Mouse (Mus musculus): Measurements from ENCODE around the gene Adgrg1. TPM values are rescaled to one million over a fixed set of nuclear protein-coding genes. Genes with fewer than 3 reads are reported as not detected.

The Adgrg1 gene
- 9.0 and 16.6 TPM in 2 replicates for polyA plus RNA-seq (2016; fragmentation: Nextera tagmentation; extraction: Ambion mirVana)

DNA sequence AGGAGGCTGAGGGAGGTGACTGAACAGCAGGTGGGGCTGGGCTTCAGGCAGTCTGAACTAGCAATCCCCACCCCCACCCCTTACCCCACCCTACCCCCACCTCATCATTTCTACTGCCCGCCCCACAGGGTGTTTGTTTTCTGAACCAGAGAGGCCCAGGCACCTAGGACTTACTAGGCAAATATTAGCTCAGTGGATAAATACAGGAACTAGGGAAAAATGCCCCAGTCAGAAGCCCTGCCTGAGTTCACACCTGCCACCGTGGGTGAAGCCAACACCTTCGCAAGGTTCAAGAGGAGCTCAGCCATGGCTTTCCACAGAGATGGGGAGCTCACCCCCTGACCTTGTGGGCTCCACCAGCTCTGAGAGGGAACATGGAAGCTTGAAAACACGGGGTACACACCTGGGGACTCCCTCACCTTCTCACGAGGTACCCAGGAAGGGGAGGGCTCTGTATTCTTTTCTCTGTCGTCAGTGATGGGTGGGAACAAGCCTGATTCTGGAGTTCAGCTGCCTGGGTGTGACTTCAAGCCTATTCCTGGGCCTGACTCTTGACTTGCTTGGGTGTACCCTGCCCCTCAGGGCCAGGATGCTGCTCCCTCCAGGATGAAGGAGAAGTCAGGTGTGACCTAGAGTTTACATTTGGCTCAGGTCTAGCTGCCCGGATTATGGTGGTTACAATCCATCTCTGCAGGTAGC is at the start of gene Adgrg1:
Adgrg1 (plus strand) TSS at position 285 of the 699 bp plus-strand sequence.
- DNase-seq (ENCODE audit: low spot score): no peak
- H3K4me3 ChIP-seq: no peak within 1 kb of the TSS
- no peaks in the 10 kb centered on the region for H3K9me3 ChIP-seq
- H3K36me3 ChIP-seq: no peaks in the 10 kb centered on the region
- 46% methylated on average over 7 of the region's 7 CpGs for WGBS
- peaks cover 59% of the 10 kb centered on the region for H3K27me3 ChIP-seq (ENCODE audit: insufficient read depth, poor library complexity, severe bottlenecking)
- H3K27ac ChIP-seq: no peak within 1 kb of the TSS
- H3K4me1 ChIP-seq: peaks cover 32% of the 10 kb centered on the region

DNA sequence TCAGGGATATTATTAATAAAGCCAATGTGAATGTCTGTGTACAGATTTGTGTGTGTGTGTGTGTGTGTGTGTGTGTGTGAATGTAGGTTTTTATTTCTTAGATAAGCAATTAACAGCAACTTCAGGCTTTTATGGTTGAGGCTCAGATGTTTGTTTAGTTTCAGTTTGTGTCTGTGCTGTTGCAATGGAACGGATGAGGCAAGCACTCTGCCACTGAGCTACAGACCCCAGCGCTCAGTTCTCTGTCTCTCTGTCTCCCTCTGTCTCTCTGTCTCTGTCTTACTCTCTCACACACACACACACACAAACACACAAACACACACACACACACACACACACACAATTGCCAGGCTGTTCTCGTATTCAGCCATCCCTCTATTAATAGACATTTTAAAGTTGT is 46.3 kb upstream of the Adgrg1 start:
- H3K4me1 ChIP-seq: no peaks in the 10 kb centered on the region; the same call in 1 of the 2 replicates
- 79% methylated on average over 3 of the region's 3 CpGs for WGBS
- no peak for DNase-seq (ENCODE audit: low spot score)
- no peak overlapping the region for H3K27ac ChIP-seq
- peaks cover 4% of the 10 kb centered on the region; the same call in 1 of the 2 replicates for H3K27me3 ChIP-seq (ENCODE audit: insufficient read depth, poor library complexity, severe bottlenecking)
- H3K4me3 ChIP-seq: no peak overlapping the region
- no peaks in the 10 kb centered on the region for H3K36me3 ChIP-seq
- no peaks in the 10 kb centered on the region for H3K9me3 ChIP-seq

DNA sequence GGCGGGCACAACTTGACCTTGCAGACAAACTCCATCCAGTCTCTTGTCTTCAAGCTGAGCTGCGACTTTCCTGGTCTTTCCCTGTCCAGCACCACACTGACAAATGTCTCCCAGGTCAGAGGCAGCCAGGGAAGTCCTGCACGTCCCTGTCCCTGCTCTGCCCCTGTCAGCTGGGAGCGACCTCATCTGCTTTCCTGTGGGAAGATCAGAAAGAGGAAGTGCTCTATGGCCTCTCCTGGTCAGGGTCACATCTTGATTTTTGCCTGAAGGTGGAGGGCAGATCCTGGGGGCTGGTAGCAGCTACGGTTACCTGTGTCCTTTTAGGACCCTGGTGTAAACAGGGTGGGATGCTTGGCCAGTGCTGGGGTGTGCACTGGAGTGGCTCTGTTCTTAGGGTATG is 40.6 kb upstream of the Adgrg1 start:
- Histone ChIP-seq H3K27me3 (ENCODE audit: insufficient read depth, poor library complexity, severe bottlenecking) (peaks cover 33% of the 10 kb centered on the region), H3K4me3 (no peak overlapping the region), H3K4me1 (0 out of 2 replicates have a peak, but pooled peaks cover 3% of the 10 kb centered on the region), H3K9me3 (no peaks in the 10 kb centered on the region), H3K27ac (no peak overlapping the region), H3K36me3 (no peaks in the 10 kb centered on the region)
- DNase-seq (ENCODE audit: low spot score): no peak
- WGBS: 47% methylated on average over 5 of the region's 5 CpGs

DNA sequence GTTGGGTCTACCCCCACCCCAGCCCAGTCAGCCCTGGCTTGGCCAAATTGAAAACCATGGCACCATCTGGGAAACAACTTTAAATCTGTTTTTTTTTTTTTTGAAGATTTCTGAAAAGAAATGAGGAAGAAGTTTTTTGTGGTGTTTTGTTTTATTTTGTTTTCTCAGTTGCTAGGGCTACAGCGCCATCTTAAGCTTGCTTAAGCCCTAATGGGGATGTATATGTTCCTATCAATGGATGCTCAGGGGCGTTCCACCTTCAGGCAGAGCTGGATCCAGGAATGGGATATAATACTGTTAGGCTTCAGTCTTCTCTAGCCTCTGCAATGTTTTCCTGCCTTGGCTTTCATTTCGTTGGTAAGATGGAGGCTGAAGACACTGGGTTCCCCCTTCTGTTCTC is 39.4 kb upstream of the Adgrg1 start:
- Histone ChIP-seq H3K4me3 (no peak overlapping the region), H3K27ac (no peak overlapping the region), H3K9me3 (no peaks in the 10 kb centered on the region), H3K27me3 (ENCODE audit: insufficient read depth, poor library complexity, severe bottlenecking) (peaks cover 33% of the 10 kb centered on the region), H3K4me1 (0 out of 2 replicates have a peak, but pooled peaks cover 3% of the 10 kb centered on the region), H3K36me3 (no peaks in the 10 kb centered on the region)
- 78% methylated on average over 3 of the region's 3 CpGs for WGBS
- DNase-seq (ENCODE audit: low spot score): no peak

DNA sequence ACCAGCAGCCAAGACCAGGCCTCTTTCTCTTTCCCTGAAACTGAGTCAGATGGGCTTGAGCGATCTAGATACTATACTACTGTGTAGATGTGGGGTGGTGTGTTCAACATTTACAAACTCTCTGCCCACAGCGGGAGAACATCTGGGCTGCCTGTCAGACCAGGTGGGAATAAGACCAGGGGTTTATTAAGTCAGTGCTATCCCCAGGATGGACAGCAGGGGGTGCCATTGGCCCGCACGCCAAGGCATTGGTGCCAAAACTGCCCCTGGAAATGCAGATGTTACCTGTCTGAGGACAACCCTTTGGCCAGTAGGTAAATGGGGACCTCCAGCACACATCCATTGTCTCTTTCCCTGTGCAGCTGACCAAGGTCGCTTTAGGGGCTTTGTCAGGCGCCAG is 32.0 kb upstream of the Adgrg1 start:
- Histone ChIP-seq H3K4me3 (no peak overlapping the region), H3K9me3 (no peaks in the 10 kb centered on the region), H3K4me1 (no peaks in the 10 kb centered on the region), H3K27ac (no peak overlapping the region), H3K27me3 (ENCODE audit: insufficient read depth, poor library complexity, severe bottlenecking) (peaks cover 37% of the 10 kb centered on the region), H3K36me3 (no peaks in the 10 kb centered on the region)
- DNase-seq (ENCODE audit: low spot score): no peak
- WGBS: 13% methylated on average over 6 of the region's 6 CpGs

DNA sequence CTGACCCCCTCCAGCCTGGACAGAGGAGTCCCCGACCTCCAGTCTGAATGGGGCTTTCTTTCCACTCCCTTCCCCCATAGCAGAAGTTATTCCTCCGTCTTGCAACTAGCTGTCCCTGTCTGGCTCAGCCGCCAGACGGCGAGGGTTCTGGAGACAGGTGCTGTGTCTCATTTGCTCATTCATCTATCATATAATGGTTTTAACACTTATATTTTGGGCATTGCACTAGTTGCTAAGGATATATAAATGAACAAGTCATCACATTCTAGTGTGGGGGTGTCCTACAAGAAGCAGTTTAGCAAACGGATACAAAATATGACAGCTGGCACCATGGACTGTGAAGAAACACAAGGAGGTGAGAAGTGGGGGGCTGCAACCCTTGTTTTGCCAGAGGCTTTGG is 29.4 kb upstream of the Adgrg1 start:
- DNase-seq (ENCODE audit: low spot score): no peak
- H3K9me3 ChIP-seq: no peaks in the 10 kb centered on the region
- no peaks in the 10 kb centered on the region for H3K36me3 ChIP-seq
- peaks cover 33% of the 10 kb centered on the region for H3K27me3 ChIP-seq (ENCODE audit: insufficient read depth, poor library complexity, severe bottlenecking)
- H3K4me1 ChIP-seq: 0 out of 2 replicates have a peak, but pooled peaks cover 3% of the 10 kb centered on the region
- H3K27ac ChIP-seq: no peak overlapping the region
- 57% methylated on average over 6 of the region's 6 CpGs for WGBS
- no peak overlapping the region for H3K4me3 ChIP-seq

DNA sequence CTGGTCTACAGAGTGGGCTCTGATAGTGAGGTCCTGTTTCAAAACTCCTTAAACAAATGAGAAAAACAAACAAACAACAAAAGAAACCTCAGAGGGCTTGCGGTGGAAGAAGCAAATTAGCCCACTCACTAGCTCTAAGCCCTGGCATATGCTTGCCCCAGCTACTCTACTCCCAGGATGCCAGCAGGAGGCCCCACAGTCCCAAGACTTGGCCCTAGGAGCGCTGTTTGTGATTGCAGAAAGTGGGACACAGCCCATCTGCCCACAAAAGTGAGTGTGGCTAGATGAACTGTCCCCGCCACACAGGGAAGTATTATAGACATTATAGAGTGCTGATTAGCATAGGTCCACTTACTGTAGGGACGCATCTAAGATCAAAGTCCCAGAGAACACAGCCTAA is 26.1 kb upstream of the Adgrg1 start:
- WGBS: 76% methylated on average over 4 of the region's 4 CpGs
- no peak for DNase-seq (ENCODE audit: low spot score)
- H3K4me3 ChIP-seq: no peak overlapping the region
- H3K27me3 ChIP-seq (ENCODE audit: insufficient read depth, poor library complexity, severe bottlenecking): peaks cover 20% of the 10 kb centered on the region; the same call in 1 of the 2 replicates
- H3K4me1 ChIP-seq: 0 out of 2 replicates have a peak, but pooled peaks cover 6% of the 10 kb centered on the region
- no peaks in the 10 kb centered on the region for H3K9me3 ChIP-seq
- no peak overlapping the region for H3K27ac ChIP-seq
- no peaks in the 10 kb centered on the region for H3K36me3 ChIP-seq

DNA sequence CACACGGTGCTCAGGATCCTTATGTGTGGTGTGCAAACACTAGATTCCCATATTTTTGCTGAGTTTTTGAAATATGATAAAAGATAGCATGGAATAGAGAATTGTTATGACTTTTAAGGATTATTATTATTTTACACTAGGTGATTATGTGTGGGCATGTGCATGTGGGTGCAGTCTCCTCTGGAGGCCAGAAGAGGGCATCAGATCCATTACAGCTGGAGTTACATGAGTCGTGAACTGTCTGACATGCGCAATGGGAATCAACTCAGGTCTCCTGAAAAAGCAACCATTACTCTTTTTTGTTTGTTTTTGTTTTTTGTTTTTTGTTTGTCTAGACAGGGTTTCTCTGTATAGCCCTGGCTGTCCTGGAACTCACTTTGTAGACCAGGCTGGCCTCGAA is 25.5 kb upstream of the Adgrg1 start:
- H3K4me3 ChIP-seq: no peak overlapping the region
- peaks cover 11% of the 10 kb centered on the region for H3K4me1 ChIP-seq
- no peaks in the 10 kb centered on the region for H3K36me3 ChIP-seq
- 86% methylated on average over 4 of the region's 4 CpGs for WGBS
- peaks cover 20% of the 10 kb centered on the region; the same call in 1 of the 2 replicates for H3K27me3 ChIP-seq (ENCODE audit: insufficient read depth, poor library complexity, severe bottlenecking)
- no peaks in the 10 kb centered on the region for H3K9me3 ChIP-seq
- H3K27ac ChIP-seq: no peak overlapping the region
- no peak for DNase-seq (ENCODE audit: low spot score)

DNA sequence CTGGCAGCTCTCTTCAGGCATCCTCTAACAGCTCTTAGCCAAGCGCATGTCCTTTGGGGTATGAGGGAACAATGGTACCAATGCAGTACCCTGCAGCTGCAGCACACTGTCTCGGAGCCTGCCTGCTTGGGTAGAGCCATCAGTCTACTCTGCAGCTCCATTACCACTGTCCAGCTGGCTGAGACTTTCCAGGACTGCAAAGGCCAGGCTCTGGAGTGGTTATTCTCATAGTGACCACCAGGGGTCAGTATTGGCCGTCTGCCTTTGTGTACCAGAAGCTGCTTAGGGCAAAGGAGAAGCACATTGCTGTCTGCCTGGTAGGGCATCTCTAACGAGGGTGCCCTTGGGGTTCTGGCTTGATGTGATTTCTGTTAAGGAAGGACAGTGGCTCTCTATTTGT is 24.5 kb upstream of the Adgrg1 start:
- Histone ChIP-seq H3K9me3 (no peaks in the 10 kb centered on the region), H3K4me3 (no peak overlapping the region), H3K36me3 (no peaks in the 10 kb centered on the region), H3K4me1 (peaks cover 22% of the 10 kb centered on the region), H3K27me3 (ENCODE audit: insufficient read depth, poor library complexity, severe bottlenecking) (peaks cover 20% of the 10 kb centered on the region; the same call in 1 of the 2 replicates), H3K27ac (no peak overlapping the region)
- WGBS: 19% methylated on average over 4 of the region's 4 CpGs
- peak; percentile 91 for DNase-seq (ENCODE audit: low spot score)

DNA sequence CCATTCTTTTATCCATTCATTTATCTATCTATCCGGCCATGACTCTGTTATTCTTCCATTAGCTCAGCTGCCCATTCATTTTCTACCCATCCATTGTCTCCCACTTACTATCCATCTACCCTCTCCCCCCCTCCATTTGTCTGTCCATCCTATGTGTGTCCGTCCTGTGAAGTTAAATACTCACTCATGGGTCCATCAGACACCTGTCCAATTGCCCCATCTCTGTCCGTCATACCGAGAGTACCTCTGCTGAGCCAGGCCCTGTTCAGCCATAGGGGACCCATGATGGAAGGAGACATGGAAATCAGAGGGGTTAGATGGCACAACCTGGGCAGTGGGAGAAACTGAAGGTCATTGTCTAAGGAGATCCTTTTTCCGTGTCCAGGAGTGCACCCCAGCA is 24.1 kb upstream of the Adgrg1 start:
- peaks cover 26% of the 10 kb centered on the region for H3K4me1 ChIP-seq
- no peaks in the 10 kb centered on the region for H3K9me3 ChIP-seq
- 77% methylated on average over 5 of the region's 5 CpGs for WGBS
- no peak for DNase-seq (ENCODE audit: low spot score)
- H3K36me3 ChIP-seq: no peaks in the 10 kb centered on the region
- peaks cover 16% of the 10 kb centered on the region; the same call in 1 of the 2 replicates for H3K27me3 ChIP-seq (ENCODE audit: insufficient read depth, poor library complexity, severe bottlenecking)
- H3K27ac ChIP-seq: no peak overlapping the region
- no peak overlapping the region for H3K4me3 ChIP-seq

DNA sequence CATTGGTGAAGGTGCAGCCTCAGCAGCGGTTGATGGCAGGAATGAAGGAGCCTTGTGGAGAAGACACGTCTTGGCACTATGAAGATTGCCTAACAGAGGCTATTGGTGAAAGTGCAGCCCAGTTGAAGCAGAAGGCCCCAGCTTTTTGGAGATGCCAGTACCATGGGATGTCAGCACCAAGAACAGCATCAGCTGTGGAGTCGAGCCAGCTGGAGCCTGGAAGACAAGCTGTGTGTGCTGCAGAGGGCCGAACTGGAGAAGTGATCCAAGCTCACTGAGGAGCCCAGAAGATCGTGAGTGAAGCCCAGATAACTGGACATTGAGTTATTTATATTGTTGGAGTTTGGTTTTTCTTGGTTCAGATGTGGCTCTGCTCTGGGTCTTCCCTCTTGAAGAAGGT is 22.5 kb upstream of the Adgrg1 start:
- 62% methylated on average over 5 of the region's 5 CpGs for WGBS
- no peak for DNase-seq (ENCODE audit: low spot score)
- Histone ChIP-seq H3K27me3 (ENCODE audit: insufficient read depth, poor library complexity, severe bottlenecking) (no peaks in the 10 kb centered on the region), H3K9me3 (no peaks in the 10 kb centered on the region), H3K27ac (no peak overlapping the region), H3K36me3 (no peaks in the 10 kb centered on the region), H3K4me3 (no peak overlapping the region), H3K4me1 (peaks cover 27% of the 10 kb centered on the region)

DNA sequence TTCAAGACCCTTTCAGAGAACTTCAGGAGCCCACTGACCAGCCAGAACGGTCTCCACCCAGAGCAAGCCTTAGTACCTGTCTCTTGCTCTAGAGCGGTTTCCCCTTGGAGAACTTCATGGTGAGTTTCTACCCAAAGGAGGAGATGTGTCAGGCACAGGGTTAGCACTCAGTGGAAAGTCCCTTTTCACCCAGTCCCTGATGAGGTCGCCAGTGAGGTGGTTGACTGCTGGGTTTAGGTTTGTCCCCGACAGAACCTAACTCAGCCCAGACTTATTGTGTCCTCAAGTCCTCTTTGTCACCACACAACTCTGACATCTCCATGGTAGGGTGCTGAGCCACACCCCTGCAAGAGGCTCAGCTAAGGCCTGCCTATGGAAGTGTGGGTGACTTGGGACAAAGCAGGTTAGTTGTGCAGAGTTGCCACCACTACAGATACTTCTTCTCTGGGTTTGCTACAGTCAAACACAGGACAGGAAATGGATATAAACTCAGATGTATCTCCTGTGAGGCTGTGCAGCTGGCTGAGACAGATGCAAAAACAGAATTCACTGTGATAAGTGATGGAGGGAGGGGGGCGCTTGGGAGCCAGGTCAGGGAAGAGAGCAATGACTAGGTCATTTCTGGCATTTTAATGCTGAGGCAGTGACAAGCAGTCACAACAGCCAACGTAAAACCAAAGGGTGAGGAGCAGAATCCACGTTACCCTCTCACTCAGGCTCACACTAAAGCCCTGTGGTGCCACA is 20.8 kb upstream of the Adgrg1 start:
- Histone ChIP-seq H3K27me3 (ENCODE audit: insufficient read depth, poor library complexity, severe bottlenecking) (no peaks in the 10 kb centered on the region), H3K9me3 (no peaks in the 10 kb centered on the region), H3K27ac (no peak overlapping the region), H3K4me1 (peaks cover 27% of the 10 kb centered on the region), H3K4me3 (no peak overlapping the region), H3K36me3 (no peaks in the 10 kb centered on the region)
- WGBS: 68% methylated on average over 7 of the region's 7 CpGs
- no peak for DNase-seq (ENCODE audit: low spot score)

DNA sequence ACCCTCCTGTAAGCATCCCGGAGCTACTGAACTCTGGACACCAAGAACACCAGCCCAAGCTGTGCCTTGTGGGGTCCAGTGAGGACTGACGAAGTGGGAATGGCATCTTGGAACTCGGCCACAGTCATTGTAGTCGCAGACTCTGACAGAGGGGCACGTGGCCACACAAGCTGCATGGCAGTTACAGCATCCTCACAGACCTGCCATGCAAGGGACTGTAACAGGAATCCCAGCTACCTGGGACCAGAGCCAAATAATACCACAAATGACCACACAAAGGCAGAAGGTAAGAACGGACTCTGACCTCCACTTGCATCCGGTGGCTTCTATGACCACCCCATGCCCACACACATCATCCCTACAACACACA is 20.2 kb upstream of the Adgrg1 start:
- H3K9me3 ChIP-seq: no peaks in the 10 kb centered on the region
- no peaks in the 10 kb centered on the region for H3K36me3 ChIP-seq
- WGBS: 83% methylated on average over 7 of the region's 7 CpGs
- DNase-seq (ENCODE audit: low spot score): no peak
- peaks cover 27% of the 10 kb centered on the region for H3K4me1 ChIP-seq
- no peaks in the 10 kb centered on the region for H3K27me3 ChIP-seq (ENCODE audit: insufficient read depth, poor library complexity, severe bottlenecking)
- H3K4me3 ChIP-seq: no peak overlapping the region
- H3K27ac ChIP-seq: peak overlapping the region; percentile 23; the same call in 1 of the 2 replicates

All from heart, embryonic 10.5 days (tissue).